Mouse (Mus musculus) G1E (cell line): ENCODE results near the gene Serbp1.

ENCODE experiments used
- CTCF ChIP-seq: IDR thresholded peaks from 2 replicates; pipeline ENCODE4 v1.5.1; 2012; ENCODE audit warnings: low read depth, low read length, inconsistent platforms, mixed read lengths
- GATA1 ChIP-seq: IDR thresholded peaks from 2 replicates; pipeline ENCODE4 v1.6.1; 2012; ENCODE audit warnings: borderline replicate concordance, low read length, inconsistent platforms, mixed read lengths
- GATA2 ChIP-seq: IDR thresholded peaks from 2 replicates; pipeline ENCODE4 v1.6.1; 2012; ENCODE audit warnings: low read depth, low read length, inconsistent platforms, borderline replicate concordance
- POLR2AphosphoS5 ChIP-seq: IDR thresholded peaks from 2 replicates; pipeline ENCODE4 v1.6.1; 2012; ENCODE audit warnings: low read depth, low read length, inconsistent platforms; ENCODE audit not compliant: insufficient replicate concordance
- TAL1 ChIP-seq: conservative IDR thresholded peaks from 2 replicates; pipeline ENCODE4 v1.6.1; 2012; ENCODE audit warnings: low read depth, low read length, inconsistent platforms, mixed read lengths

DNA sequence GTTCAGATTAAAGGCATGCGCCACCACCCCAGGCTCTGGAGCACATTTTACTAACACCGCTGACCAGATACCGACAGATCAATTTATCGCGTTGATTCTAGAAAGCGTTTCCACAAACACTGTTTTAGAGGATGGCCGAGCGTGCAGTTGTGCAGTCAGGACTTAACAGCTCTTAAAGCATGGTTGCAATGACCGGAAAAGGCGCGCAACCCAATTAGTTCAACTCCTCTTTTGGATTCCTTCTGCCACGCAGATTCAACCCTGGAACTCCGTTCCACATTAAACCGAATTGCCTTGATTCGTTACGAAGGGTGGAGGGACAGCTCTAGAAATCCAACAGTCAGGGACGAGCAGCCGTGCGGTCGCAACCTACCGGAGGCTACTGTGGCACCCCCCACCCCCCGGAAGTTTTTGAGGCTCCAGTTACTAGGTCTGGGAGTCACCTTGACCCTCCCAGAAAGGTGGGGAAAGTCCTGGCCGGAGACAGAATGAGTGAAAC is 28.2 kb downstream of the Serbp1 start:
- TF ChIP-seq CTCF (no peak), TAL1 (no peak), GATA1 (no peak), GATA2 (no peak), POLR2AphosphoS5 (0 out of 2 replicates have a peak, but pooled peaks have one; percentile 28)
